Mouse (Mus musculus): ENCODE data around the gene Clpp. TPM values are rescaled to one million over a fixed set of nuclear protein-coding genes. Genes with fewer than 3 reads are reported as not detected.
A peak's percentile ranks its signal among the peaks of the same experiment; 100 is the strongest.

Gene Clpp
- polyA plus RNA-seq, 1 experiment from 2014 or later = 78.0 TPM

DNA sequence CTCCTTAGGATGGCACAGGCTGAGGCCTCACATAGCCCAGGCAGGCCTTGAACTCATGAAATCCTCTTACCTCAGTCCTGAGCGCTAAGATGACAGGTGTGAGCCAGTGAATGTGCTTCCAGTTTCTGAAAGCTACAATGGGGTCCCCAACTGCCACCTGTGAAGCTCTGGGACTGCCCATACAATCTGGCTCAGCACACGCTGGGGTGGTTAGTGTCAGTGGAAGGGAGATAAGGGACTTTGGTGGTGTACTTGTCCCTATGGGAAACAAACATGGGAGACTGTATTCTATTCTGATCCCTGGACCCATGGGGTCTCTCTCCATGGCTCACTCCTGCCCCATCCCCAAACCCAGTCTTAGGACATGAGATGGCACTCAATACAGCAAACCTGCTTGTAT lies 29.6 kb downstream of the Clpp start:
- TF ChIP-seq CTCF (IDR thresholded peaks at IDR 0.05; ENCODE audit: low read depth) = no peak
- Histone ChIP-seq H3K9me3 (ENCODE audit: control insufficient read depth) (no peaks in the 10 kb centered on the region), H3K4me3 (ENCODE audit: low read depth, low read length) (no peak overlapping the region), H3K4me1 (replicated peaks; ENCODE audit: control insufficient read depth, insufficient read depth, low read length) (no peaks in the 10 kb centered on the region), H3K36me3 (ENCODE audit: control insufficient read depth, insufficient read depth) (peaks cover 42% of the 10 kb centered on the region), H3K27ac (ENCODE audit: low read depth, low read length) (no peak overlapping the region), H3K9ac (ENCODE audit: low read depth, low read length) (no peak overlapping the region), H3K27me3 (replicated peaks; ENCODE audit: control insufficient read depth, insufficient read depth, low read length) (no peaks in the 10 kb centered on the region), H3K4me2 (replicated peaks; ENCODE audit: low read depth) (no peak overlapping the region)
- WGBS = 68% methylated on average over 2 of the region's 2 CpGs
- ATAC-seq = no peak

DNA sequence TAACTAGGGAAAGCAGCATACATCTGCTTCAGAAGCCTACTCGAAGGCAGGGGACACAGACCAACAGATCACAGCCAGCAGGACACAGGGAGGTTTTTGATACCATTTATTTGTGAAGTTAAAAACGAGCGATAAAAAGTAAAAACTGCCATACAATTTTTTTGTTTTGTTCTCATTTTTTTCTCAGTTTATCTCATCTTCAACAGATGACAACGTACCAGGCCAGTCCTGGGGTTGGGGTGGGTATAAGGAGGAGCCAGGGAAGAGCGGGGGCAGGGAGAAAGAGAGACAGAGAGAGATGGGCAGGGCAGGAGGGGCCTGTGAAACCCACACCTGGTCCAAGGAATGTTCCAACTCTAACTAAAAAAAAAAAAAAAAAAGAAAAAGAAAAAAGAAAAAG lies 30.9 kb downstream of the Clpp start:
- no peak overlapping the region for H3K4me2 ChIP-seq (replicated peaks; ENCODE audit: low read depth)
- H3K9ac ChIP-seq (ENCODE audit: low read depth, low read length) = no peak overlapping the region
- H3K4me1 ChIP-seq (replicated peaks; ENCODE audit: control insufficient read depth, insufficient read depth, low read length) = no peaks in the 10 kb centered on the region
- WGBS = 85% methylated on average over 5 of the region's 5 CpGs
- H3K27ac ChIP-seq (ENCODE audit: low read depth, low read length) = no peak overlapping the region
- H3K9me3 ChIP-seq (ENCODE audit: control insufficient read depth) = no peaks in the 10 kb centered on the region
- H3K27me3 ChIP-seq (replicated peaks; ENCODE audit: control insufficient read depth, insufficient read depth, low read length) = no peaks in the 10 kb centered on the region
- ATAC-seq = no peak
- H3K36me3 ChIP-seq (ENCODE audit: control insufficient read depth, insufficient read depth) = peaks cover 55% of the 10 kb centered on the region
- no peak for TF ChIP-seq CTCF (IDR thresholded peaks at IDR 0.05; ENCODE audit: low read depth)
- no peak overlapping the region for H3K4me3 ChIP-seq (ENCODE audit: low read depth, low read length)

DNA sequence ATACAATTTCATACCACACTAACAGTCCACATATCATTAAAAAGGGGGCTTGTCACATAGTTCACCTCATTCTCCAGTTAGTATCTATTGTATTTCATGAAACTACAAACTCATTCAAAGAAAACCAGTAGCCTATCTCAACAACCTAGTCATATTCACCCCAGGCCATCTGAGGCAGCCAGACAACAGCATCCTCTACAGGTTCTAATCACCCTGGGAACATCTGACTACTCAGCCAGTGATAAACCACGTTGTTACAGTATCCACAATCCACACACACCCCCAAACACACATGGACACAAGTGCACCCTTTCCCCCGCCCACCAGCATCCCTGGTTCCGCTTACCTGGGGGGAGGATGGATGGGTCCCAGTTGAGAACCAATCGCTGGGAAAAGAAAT lies 37.4 kb downstream of the Clpp start:
- Histone ChIP-seq H3K36me3 (ENCODE audit: control insufficient read depth, insufficient read depth) (peaks cover 60% of the 10 kb centered on the region), H3K4me3 (ENCODE audit: low read depth, low read length) (no peak overlapping the region), H3K4me2 (replicated peaks; ENCODE audit: low read depth) (no peak overlapping the region), H3K9me3 (ENCODE audit: control insufficient read depth) (no peaks in the 10 kb centered on the region), H3K27ac (ENCODE audit: low read depth, low read length) (no peak overlapping the region), H3K27me3 (replicated peaks; ENCODE audit: control insufficient read depth, insufficient read depth, low read length) (no peaks in the 10 kb centered on the region), H3K9ac (ENCODE audit: low read depth, low read length) (no peak overlapping the region), H3K4me1 (replicated peaks; ENCODE audit: control insufficient read depth, insufficient read depth, low read length) (peaks cover 3% of the 10 kb centered on the region; the same call in 1 of the 2 replicates)
- ATAC-seq = no peak
- 86% methylated on average over 4 of the region's 4 CpGs for whole genome bisulfite sequencing
- no peak for TF ChIP-seq CTCF (IDR thresholded peaks at IDR 0.05; ENCODE audit: low read depth)

GRCm38 (mm10) chr17:57029691-57030090 lies 39.6 kb downstream of the Clpp start:
- Histone ChIP-seq H3K36me3 (ENCODE audit: control insufficient read depth, insufficient read depth) (peaks cover 39% of the 10 kb centered on the region), H3K4me1 (replicated peaks; ENCODE audit: control insufficient read depth, insufficient read depth, low read length) (peaks cover 3% of the 10 kb centered on the region; the same call in 1 of the 2 replicates), H3K27me3 (replicated peaks; ENCODE audit: control insufficient read depth, insufficient read depth, low read length) (no peaks in the 10 kb centered on the region), H3K4me2 (replicated peaks; ENCODE audit: low read depth) (peak overlapping the region; percentile 92), H3K4me3 (ENCODE audit: low read depth, low read length) (peak overlapping the region; percentile 93), H3K9me3 (ENCODE audit: control insufficient read depth) (no peaks in the 10 kb centered on the region), H3K27ac (ENCODE audit: low read depth, low read length) (no peak overlapping the region; the same call in 1 of the 2 replicates), H3K9ac (ENCODE audit: low read depth, low read length) (peak overlapping the region; percentile 100; the same call in 1 of the 2 replicates)
- no peak for TF ChIP-seq CTCF (IDR thresholded peaks at IDR 0.05; ENCODE audit: low read depth)
- 15% methylated on average over 8 of the region's 8 CpGs for WGBS
- no peak for ATAC-seq

DNA sequence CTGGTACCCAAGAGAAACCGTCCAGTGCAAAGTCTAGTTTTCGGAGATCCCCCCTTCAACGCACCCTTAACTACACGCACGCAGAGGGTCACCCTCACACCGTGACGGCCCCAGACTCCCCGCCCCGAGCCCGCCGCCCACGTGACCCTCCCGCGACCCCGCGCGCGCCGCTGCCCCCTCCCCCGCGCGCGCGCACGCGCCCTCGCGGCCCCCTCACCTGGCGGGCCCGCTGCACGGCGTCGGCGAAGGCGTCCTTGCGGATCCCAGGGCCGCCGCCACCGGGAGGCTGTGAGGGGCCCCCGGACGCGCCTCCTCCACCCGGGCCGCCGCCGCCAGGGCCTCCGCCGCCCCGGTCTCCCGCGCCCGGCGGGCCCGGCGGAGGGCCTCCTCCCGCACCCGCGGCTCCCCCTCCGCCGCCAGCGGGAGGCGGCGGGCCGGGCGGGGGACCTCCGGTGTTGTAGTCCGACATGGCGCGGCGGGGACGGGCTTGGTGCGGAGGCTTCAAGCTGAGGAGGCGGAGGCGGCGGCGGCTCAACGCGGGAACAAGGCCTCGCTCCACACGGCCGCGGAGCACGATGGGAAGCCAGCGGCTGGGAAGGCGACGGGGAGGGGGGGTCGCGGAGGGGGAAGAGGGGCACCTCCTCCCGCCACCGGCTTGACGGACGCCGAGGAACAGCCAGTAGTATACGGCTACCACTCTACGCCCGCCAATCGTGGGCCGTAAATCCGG lies 41.0 kb downstream of the Clpp start, which contains the start of gene Khsrp:
Gene Khsrp, minus strand, starts transcription at position 592 of the 730 bp plus-strand sequence.
- H3K4me3 ChIP-seq (ENCODE audit: low read depth, low read length) = peak within 1 kb of the TSS; percentile 93
- peak; percentile 0; the same call in 1 of the 2 replicates for ATAC-seq
- H3K27ac ChIP-seq (ENCODE audit: low read depth, low read length) = peak within 1 kb of the TSS; percentile 96
- H3K36me3 ChIP-seq (ENCODE audit: control insufficient read depth, insufficient read depth) = peaks cover 26% of the 10 kb centered on the region
- 1% methylated on average over 67 of the region's 99 CpGs for WGBS
- peak within 1 kb of the TSS; percentile 100 for H3K9ac ChIP-seq (ENCODE audit: low read depth, low read length)
- H3K27me3 ChIP-seq (replicated peaks; ENCODE audit: control insufficient read depth, insufficient read depth, low read length) = no peaks in the 10 kb centered on the region
- peak within 1 kb of the TSS; percentile 92 for H3K4me2 ChIP-seq (replicated peaks; ENCODE audit: low read depth)
- H3K9me3 ChIP-seq (ENCODE audit: control insufficient read depth) = no peaks in the 10 kb centered on the region
- peaks cover 3% of the 10 kb centered on the region; the same call in 1 of the 2 replicates for H3K4me1 ChIP-seq (replicated peaks; ENCODE audit: control insufficient read depth, insufficient read depth, low read length)
- TF ChIP-seq CTCF (IDR thresholded peaks at IDR 0.05; ENCODE audit: low read depth) = no peak

DNA sequence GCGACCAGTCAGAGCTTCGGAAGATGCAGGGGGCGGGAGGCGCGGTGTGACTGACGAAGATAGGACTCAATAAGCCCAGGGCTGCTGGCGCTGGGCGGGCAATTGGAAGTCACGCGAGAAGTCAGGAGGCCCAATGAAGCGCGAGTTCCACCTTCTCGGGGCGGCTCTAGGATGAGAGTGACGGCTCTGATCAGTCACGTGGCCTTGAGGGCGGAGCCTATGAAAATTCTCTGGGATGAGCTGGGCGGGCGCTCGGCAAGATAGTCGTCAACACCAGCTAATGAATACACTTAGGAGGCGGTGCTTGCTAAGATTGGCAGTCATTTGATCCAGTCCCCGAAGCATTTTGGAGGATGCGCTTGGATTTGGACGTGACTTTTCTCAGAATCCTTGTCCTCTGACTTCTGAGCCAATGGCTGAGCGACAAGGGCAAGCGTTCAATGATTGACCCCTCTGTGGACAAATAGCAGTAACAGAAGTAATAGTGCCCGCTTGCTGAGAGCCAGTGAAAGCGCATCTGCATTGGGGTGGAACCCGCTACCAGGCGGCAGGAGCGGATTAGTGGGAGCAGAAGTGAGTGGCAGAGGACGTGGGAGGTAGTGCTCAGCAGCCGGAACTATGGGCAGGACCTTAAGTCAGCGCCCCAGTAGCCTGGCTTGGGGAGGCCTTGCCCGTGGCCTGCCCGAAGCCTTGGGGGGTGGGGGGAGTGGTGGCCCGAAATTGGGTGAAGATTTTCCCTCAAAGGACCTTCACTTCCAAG lies 41.7 kb downstream of the Clpp start:
- Histone ChIP-seq H3K4me3 (ENCODE audit: low read depth, low read length) (peak overlapping the region; percentile 93), H3K36me3 (ENCODE audit: control insufficient read depth, insufficient read depth) (peaks cover 19% of the 10 kb centered on the region), H3K27ac (ENCODE audit: low read depth, low read length) (peak overlapping the region; percentile 58), H3K4me1 (replicated peaks; ENCODE audit: control insufficient read depth, insufficient read depth, low read length) (peaks cover 3% of the 10 kb centered on the region; the same call in 1 of the 2 replicates), H3K9ac (ENCODE audit: low read depth, low read length) (peak overlapping the region; percentile 100; the same call in 1 of the 2 replicates), H3K4me2 (replicated peaks; ENCODE audit: low read depth) (peak overlapping the region; percentile 63), H3K27me3 (replicated peaks; ENCODE audit: control insufficient read depth, insufficient read depth, low read length) (no peaks in the 10 kb centered on the region), H3K9me3 (ENCODE audit: control insufficient read depth) (no peaks in the 10 kb centered on the region)
- WGBS = under 1% methylated on average over 38 of the region's 38 CpGs
- TF ChIP-seq CTCF (IDR thresholded peaks at IDR 0.05; ENCODE audit: low read depth) = 0 out of 2 replicates have a peak, but pooled peaks have one; percentile 3
- peak; percentile 94 for ATAC-seq
